Mouse (Mus musculus) bone marrow macrophage, adult 2 months (primary cell): ENCODE measurements at regions not wholly inside any gene's neighbourhood (a gene's known extent, or its start where the extent isn't known, plus 50 kb on each side); places are given as distances from the start of the nearest gene placed in this dataset.

Experiments
- CTCF ChIP-seq: IDR thresholded peaks from 2 replicates; pipeline ENCODE4 v1.5.1; 2012; ENCODE audit warnings: low read depth, mild to moderate bottlenecking, low read length, moderate library complexity
- POLR2A ChIP-seq: IDR thresholded peaks from 2 replicates; pipeline ENCODE4 v1.6.1; 2012; ENCODE audit warnings: mild to moderate bottlenecking, low read depth, low read length, borderline replicate concordance

DNA sequence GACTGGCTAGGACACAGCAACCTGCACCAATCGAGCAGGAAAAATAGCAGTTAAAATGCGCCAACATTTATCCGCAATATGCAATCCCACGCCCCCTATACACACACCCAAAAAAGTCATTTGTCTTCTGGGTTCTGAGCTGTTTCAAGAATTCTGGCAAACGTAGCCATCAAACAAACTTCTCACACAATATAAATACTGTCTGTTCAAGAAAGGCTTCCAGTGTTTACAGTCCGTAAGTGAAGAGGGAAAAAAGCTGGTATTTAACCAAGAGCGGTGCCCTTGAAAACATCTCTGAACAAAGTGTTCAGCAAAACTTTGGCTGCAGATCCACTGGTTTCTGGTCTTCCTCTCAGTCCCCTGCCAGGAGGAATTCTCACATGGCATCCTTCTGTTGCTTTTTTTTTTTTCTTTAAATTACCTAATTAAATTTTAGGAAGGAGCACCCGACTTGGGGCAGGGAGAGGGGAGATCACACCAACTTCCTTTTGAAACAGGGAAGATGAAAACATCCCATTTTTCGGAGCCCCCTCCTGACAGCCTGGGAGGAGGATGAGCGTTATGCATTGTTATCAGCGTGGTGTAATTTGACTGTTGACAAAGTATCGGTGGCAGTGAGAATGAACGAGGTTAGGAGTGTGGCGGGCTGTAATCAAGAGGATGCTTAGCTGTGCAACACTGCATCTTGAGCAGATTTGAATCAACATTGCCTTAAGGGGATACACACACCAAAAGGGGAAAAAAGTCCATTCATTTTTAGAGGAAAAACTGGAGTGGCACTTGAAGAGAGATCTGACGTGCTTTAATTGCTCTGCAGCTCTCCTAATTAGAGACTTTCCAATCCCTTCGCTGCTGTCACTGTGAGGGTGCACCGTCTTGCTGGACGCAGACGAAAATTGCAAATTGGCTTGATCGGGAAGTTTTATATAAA is 267.6 kb downstream of the Meis1 start:
- TF ChIP-seq POLR2A, result no peak
- no peak for TF ChIP-seq CTCF
